Mouse (Mus musculus) brain, embryonic 14.5 days (tissue): ENCODE measurements around the gene Fmn2.

ENCODE experiments used
- CTCF ChIP-seq: fragments of 200-500 bp; IDR thresholded peaks from 2 replicates; pipeline ENCODE4 v1.5.1; 2012; ENCODE audit warnings: inconsistent platforms, mild to moderate bottlenecking, moderate library complexity, borderline replicate concordance; ENCODE audit not compliant: insufficient read depth, insufficient read length; ENCODE audit errors: extremely low read depth
- POLR2A ChIP-seq: fragments of 200-500 bp; IDR thresholded peaks from 2 replicates; pipeline ENCODE4 v1.6.1; 2012; ENCODE audit warnings: mild to moderate bottlenecking, inconsistent platforms, borderline replicate concordance; ENCODE audit not compliant: poor library complexity, insufficient read depth, insufficient read length, severe bottlenecking; ENCODE audit errors: extremely low read depth

DNA sequence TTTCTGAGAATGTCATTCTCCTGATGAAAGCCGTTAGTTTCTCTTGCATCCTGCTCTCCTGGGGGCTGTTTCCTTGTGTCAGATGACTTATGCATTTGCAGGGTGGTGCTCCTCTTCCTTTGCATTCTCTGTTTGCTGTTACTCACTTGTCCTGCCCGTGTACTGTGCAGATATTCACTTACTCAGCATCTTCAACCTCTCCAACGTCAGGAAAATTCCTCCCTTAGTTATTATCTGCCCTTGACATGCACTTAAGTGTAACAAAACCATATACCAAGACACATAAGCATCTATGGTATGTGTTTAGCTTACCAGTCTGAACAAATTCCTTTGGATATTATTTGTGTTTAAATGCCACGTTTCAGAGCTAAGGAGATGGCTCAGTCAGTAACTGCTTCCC, 175.6 kb downstream of the Fmn2 start:
- TF ChIP-seq CTCF, result no peak
- no peak for TF ChIP-seq POLR2A
